Mouse (Mus musculus) C2C12 (cell line): ENCODE measurements at regions not wholly inside any gene's neighbourhood (a gene's known extent, or its start where the extent isn't known, plus 50 kb on each side); places are given as distances from the start of the nearest gene placed in this dataset.

ENCODE experiments used
- H3K27me3 ChIP-seq: one replicate; pipeline ENCODE4 v1.6.1; 2011; ENCODE audit not compliant: control insufficient read depth, insufficient read depth, insufficient read length
- H3K36me3 ChIP-seq: one replicate; pipeline ENCODE4 v1.6.1; 2011; ENCODE audit not compliant: control insufficient read depth, insufficient read depth
- H3K4me3 ChIP-seq: one replicate; pipeline ENCODE4 v1.5.1; 2011; ENCODE audit warnings: mild to moderate bottlenecking, control low read depth; ENCODE audit not compliant: poor library complexity, insufficient read depth, severe bottlenecking
- H3K79me2 ChIP-seq: one replicate; pipeline ENCODE4 v1.6.1; 2011; ENCODE audit not compliant: control insufficient read depth, insufficient read depth
- H3K79me3 ChIP-seq: one replicate; pipeline ENCODE4 v1.6.1; 2011; ENCODE audit warnings: low read depth, control low read depth
- H3ac ChIP-seq: one replicate; pipeline ENCODE3; 2011; ENCODE audit warnings: low read depth; ENCODE audit not compliant: control insufficient read depth, insufficient read length
- CEBPB ChIP-seq: IDR thresholded peaks from one replicate; pipeline ENCODE4 v1.6.1; 2011; ENCODE audit warnings: low read depth, mild to moderate bottlenecking, control low read depth, moderate library complexity
- CTCF ChIP-seq: IDR thresholded peaks from one replicate; pipeline ENCODE4 v1.5.1; 2011; ENCODE audit not compliant: control insufficient read depth, insufficient read depth, insufficient read length
- FOSL1 ChIP-seq: IDR thresholded peaks from one replicate; pipeline ENCODE4 v1.8.0; 2011; ENCODE audit warnings: mild to moderate bottlenecking, low read length; ENCODE audit not compliant: poor library complexity, insufficient read depth, severe bottlenecking
- MAX ChIP-seq: IDR thresholded peaks from one replicate; pipeline ENCODE4 v1.6.1; 2011; ENCODE audit warnings: mild to moderate bottlenecking, control low read depth
- MYOD1 ChIP-seq: IDR thresholded peaks from one replicate; pipeline ENCODE4 v1.6.1; 2011; ENCODE audit warnings: low read depth; ENCODE audit not compliant: control insufficient read depth, insufficient read length
- MYOG ChIP-seq: IDR thresholded peaks from one replicate; pipeline ENCODE4 v1.6.1; 2011; ENCODE audit not compliant: control insufficient read depth, insufficient read length; ENCODE audit errors: extremely low read depth
- USF1 ChIP-seq: IDR thresholded peaks from one replicate; pipeline ENCODE4 v1.6.1; 2011; ENCODE audit warnings: low read depth, mild to moderate bottlenecking, control low read depth, moderate library complexity

DNA sequence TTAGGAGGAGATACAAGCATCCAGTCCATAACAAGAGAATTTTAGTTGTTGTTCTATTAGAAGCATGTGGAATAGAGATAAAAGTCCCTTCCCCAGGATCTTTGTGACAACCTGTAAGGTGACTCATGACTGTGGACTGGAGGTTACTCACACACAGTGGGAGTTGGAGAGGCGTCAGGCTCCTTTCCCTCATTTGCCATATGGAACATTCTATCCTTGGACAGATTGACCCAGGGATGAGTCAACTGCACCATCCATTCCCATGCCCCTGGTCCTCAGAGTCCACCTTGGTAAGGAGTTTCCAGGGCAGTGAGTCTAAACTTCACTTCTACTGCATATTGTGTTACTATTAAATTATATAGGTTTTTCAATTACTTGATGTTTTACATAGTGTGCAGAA, 444.9 kb upstream of the Mon1b start:
- no peaks in the 10 kb centered on the region for H3K36me3 ChIP-seq
- no peak overlapping the region for H3ac ChIP-seq
- no peaks in the 10 kb centered on the region for H3K79me3 ChIP-seq
- no peaks in the 10 kb centered on the region for H3K79me2 ChIP-seq
- no peaks in the 10 kb centered on the region for H3K27me3 ChIP-seq
- no peak overlapping the region for H3K4me3 ChIP-seq
- TF ChIP-seq FOSL1 (no peak), CEBPB (no peak), MYOG (no peak), MYOD1 (no peak), USF1 (no peak), CTCF (no peak), MAX (no peak)

DNA sequence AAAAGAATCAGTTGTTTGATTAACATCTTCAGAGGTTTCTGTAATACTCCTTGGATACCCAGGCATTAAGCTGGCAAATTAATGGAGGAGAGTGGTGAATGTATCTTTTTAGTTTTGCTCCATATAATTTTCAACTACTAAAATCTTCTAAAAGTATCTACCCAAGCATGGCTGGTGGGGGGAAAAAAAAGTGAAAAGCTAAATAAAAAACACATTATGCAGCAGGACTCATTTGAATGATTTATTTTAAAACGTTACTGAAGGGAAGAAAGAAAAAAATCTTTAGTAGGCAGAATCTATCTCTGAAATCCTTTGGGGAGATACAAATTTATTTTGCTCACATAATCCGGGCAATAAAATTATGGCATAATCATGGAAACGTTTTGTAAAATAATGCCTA, 443.9 kb upstream of the Mon1b start:
- Histone ChIP-seq H3K79me2 (no peaks in the 10 kb centered on the region), H3K27me3 (no peaks in the 10 kb centered on the region), H3K79me3 (no peaks in the 10 kb centered on the region), H3K4me3 (no peak overlapping the region), H3ac (no peak overlapping the region), H3K36me3 (no peaks in the 10 kb centered on the region)
- TF ChIP-seq MAX = no peak
- no peak for TF ChIP-seq FOSL1
- TF ChIP-seq CEBPB = no peak
- no peak for TF ChIP-seq MYOG
- no peak for TF ChIP-seq MYOD1
- no peak for TF ChIP-seq USF1
- TF ChIP-seq CTCF = no peak
